Mouse (Mus musculus) kidney, adult 2 months (tissue): ENCODE data around the gene Gp5. TPM values are rescaled to one million over a fixed set of nuclear protein-coding genes. Genes with fewer than 3 reads are reported as not detected.

Experiments used
- DNase-seq: peaks from one replicate; pipeline ENCODE4 v3.0.0; 2021
- H3K27ac ChIP-seq: fragments of 200-500 bp; 2 replicates; pipeline ENCODE4 v1.5.1; 2012; ENCODE audit warnings: low read depth, low read length, control low read depth, inconsistent platforms; ENCODE audit not compliant: insufficient read depth
- H3K27me3 ChIP-seq: fragments of 200-500 bp; replicated peaks from 2 replicates; pipeline ENCODE4 v1.6.1; 2012; ENCODE audit warnings: mild to moderate bottlenecking, moderate library complexity, low read length, inconsistent platforms; ENCODE audit not compliant: control insufficient read depth, insufficient read depth
- H3K36me3 ChIP-seq: fragments of 200-500 bp; 2 replicates; pipeline ENCODE4 v1.6.1; 2012; ENCODE audit warnings: mild to moderate bottlenecking, moderate library complexity, low read length, inconsistent platforms; ENCODE audit not compliant: control insufficient read depth, insufficient read depth
- H3K4me1 ChIP-seq: fragments of 200-500 bp; 2 replicates; pipeline ENCODE4 v1.6.1; 2011; ENCODE audit warnings: low read length; ENCODE audit not compliant: control insufficient read depth, insufficient read depth
- H3K4me3 ChIP-seq: fragments of 200-500 bp; 2 replicates; pipeline ENCODE4 v1.5.1; 2011; ENCODE audit warnings: mild to moderate bottlenecking, low read depth, low read length, control low read depth; ENCODE audit not compliant: insufficient read depth
- CTCF ChIP-seq: fragments of 200-500 bp; conservative IDR thresholded peaks from 2 replicates; pipeline ENCODE4 v1.5.1; 2011; ENCODE audit warnings: low read depth, mild to moderate bottlenecking, control low read depth, low read length, moderate library complexity, mixed read lengths; ENCODE audit not compliant: insufficient read depth, insufficient read length
- POLR2A ChIP-seq: fragments of 200-500 bp; IDR thresholded peaks from one replicate; pipeline ENCODE4 v1.6.1; 2011; ENCODE audit warnings: low read depth, low read length, control low read depth
- WGBS: fragments of 180-500 bp; shearing (Covaris S2); methylation state at CpG from one replicate; pipeline ENCODE4 v1.1.7; 2018; 5-methylcytosine and 5-hydroxymethylcytosine counted together
- polyA plus RNA-seq: library from polyadenylated mRNA; depleted of rRNA; stranded (reverse); fragments of >200 nt; gene quantifications from 2 replicates; pipeline ENCODE4 v1.2.3, GENCODE M21; 2012; rRNA removed

The Gp5 gene
- polyA plus RNA-seq, 1 experiment: 0.14 TPM

- no peaks in the 10 kb centered on the region for H3K36me3 ChIP-seq
- DNase-seq: no peak
- H3K27ac ChIP-seq: no peak overlapping the region
- no peak overlapping the region for H3K4me3 ChIP-seq
- no peaks in the 10 kb centered on the region for H3K27me3 ChIP-seq
- no peaks in the 10 kb centered on the region for H3K4me1 ChIP-seq
- TF ChIP-seq POLR2A (no peak), CTCF (no peak)
- WGBS: 87% methylated on average over 7 of the region's 7 CpGs
Observed at GRCm38 (mm10) chr16:30258441-30258840, 52.1 kb downstream of the Gp5 start.

GRCm38 (mm10) chr16:30257718-30258117, 52.9 kb downstream of the Gp5 start:
- no peak for TF ChIP-seq CTCF
- no peak for TF ChIP-seq POLR2A

More at GRCm38 (mm10) chr16:30257718-30258117, 52.9 kb downstream of the Gp5 start:
- Histone ChIP-seq H3K27me3 (no peaks in the 10 kb centered on the region), H3K27ac (no peak overlapping the region), H3K4me3 (no peak overlapping the region), H3K36me3 (no peaks in the 10 kb centered on the region), H3K4me1 (no peaks in the 10 kb centered on the region)
- no peak for DNase-seq
- WGBS: 59% methylated on average over 9 of the region's 9 CpGs

Other genes with a start within 250 kb of the Gp5 start
- gene Hes1, start 246.4 kb downstream of the Gp5 start, polyA plus RNA-seq: 54.4 and 78.8 TPM in 2 replicates
- gene Cpn2, start 43.3 kb downstream of the Gp5 start, polyA plus RNA-seq: 0.42 and 0.52 TPM in 2 replicates
- gene Lrrc15, start 27.5 kb downstream of the Gp5 start, polyA plus RNA-seq: 0.01 TPM in 1 of 2 replicates, not detected in the other
- gene Atp13a3, start 95.2 kb upstream of the Gp5 start, polyA plus RNA-seq: 23.5 and 25.4 TPM in 2 replicates
- 6.7 and 9.4 TPM in 2 replicates for gene Tmem44, start 240.1 kb upstream of the Gp5 start, polyA plus RNA-seq